ENCODE assay signal across 20 mouse cellular contexts in genomic region chr17:73827446-73827845, GRCm38 (mm10).
"Had no signal": no experiment of that assay in that cellular context is flagged by ENCODE, and none has a peak within 500 bp of the region (broad histone marks: within the 10 kb centered on the region; RNA-seq: fewer than 3 reads in every experiment).

No protein-coding gene starts in this region.

- ATAC-seq: lung, postnatal 0 days; midbrain, embryonic 13.5 days; midbrain, embryonic 15.5 days had no signal

- H3K27ac ChIP-seq: lung, embryonic 15.5 days; macrophage; midbrain, embryonic 13.5 days; midbrain, embryonic 15.5 days; neural tube, embryonic 13.5 days; neural tube, embryonic 15.5 days had no signal

- DNase-seq: lung, adult 2 months; lung, postnatal 14 days; lung, postnatal 36 days; retina, postnatal 1 day; right cerebral cortex, adult 18-20 months; right cerebral cortex, postnatal 25 days; right cerebral cortex, postnatal 4 days; spleen, adult 18-20 months; thymus, adult 18-20 months; thymus, postnatal 14 days; thymus, postnatal 36 days had no signal

- H3K4me3 ChIP-seq: lung, embryonic 15.5 days; megakaryocyte, embryonic 14.5 days; midbrain, embryonic 13.5 days; midbrain, embryonic 15.5 days; myocyte; neural tube, embryonic 13.5 days; neural tube, embryonic 15.5 days had no signal
